Mouse (Mus musculus): ENCODE results near the gene Gm21830. TPM values are rescaled to one million over a fixed set of nuclear protein-coding genes. Genes with fewer than 3 reads are reported as not detected.

Gene Gm21830
- total and polyA plus RNA-seq, 3 experiments = not detected

DNA sequence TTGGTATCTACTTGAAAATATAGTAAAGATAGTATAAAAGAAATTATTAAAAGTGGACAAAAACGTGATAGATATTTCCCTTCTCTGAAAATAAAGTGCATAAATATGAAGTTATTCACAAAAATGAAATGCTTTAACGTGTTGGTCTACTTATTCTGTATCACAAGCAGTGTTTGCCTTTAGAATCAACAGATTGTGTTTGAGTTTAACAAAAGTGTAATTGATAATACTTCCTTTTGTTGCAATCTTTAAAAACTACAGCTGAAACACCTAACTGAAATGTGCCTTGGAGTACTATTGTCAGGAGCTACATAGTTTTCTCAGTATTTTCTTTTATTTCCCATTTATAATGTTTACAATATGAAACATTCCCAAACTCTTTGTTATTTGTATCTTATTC is 19.6 kb downstream of the Gm21830 start, which contains the start of gene Gm26727:
Gene Gm26727 (minus strand): TSS at position 101 of the 400 bp plus-strand sequence.
- no peaks in the 10 kb centered on the region for H3K4me1 ChIP-seq (ENCODE audit: control insufficient read depth in 1 of 2, insufficient read depth in 2 of 2, low read length in 2 of 2)
- H3K79me2 ChIP-seq (ENCODE audit: control insufficient read depth, insufficient read depth, low read length, poor library complexity) = no peaks in the 10 kb centered on the region
- H3K36me3 ChIP-seq (ENCODE audit: control insufficient read depth in 1 of 2, insufficient read depth in 2 of 2, low read length in 2 of 2) = no peaks in the 10 kb centered on the region
- H3K27ac ChIP-seq (ENCODE audit: control insufficient read depth, low read depth, low read length) = no peak within 1 kb of the TSS
- no peak for TF ChIP-seq MAZ (IDR thresholded peaks at IDR 0.05; ENCODE audit: low read depth, low read length)
- no peak for TF ChIP-seq MXI1 (IDR thresholded peaks at IDR 0.05; ENCODE audit: low read depth, low read length)
- no peak for TF ChIP-seq POLR2AphosphoS5 (IDR thresholded peaks at IDR 0.05; ENCODE audit: borderline replicate concordance, low read depth, low read length)
- TF ChIP-seq KAT2A (conservative IDR thresholded peaks at IDR 0.05; ENCODE audit: low read depth, low read length) = no peak
- no peak for TF ChIP-seq TBP (IDR thresholded peaks at IDR 0.05; ENCODE audit: low read depth, low read length)
- no peak for TF ChIP-seq ZMIZ1 (IDR thresholded peaks at IDR 0.05; ENCODE audit: low read depth, low read length)
- TF ChIP-seq USF1 (IDR thresholded peaks at IDR 0.05; ENCODE audit: low read depth, low read length) = no peak
- no peak for TF ChIP-seq HCFC1 (IDR thresholded peaks at IDR 0.05; ENCODE audit: low read depth, low read length)
- no peak for TF ChIP-seq CHD1 (IDR thresholded peaks at IDR 0.05; ENCODE audit: low read depth, low read length)
- no peak for TF ChIP-seq MAFK (IDR thresholded peaks at IDR 0.05; ENCODE audit: borderline replicate concordance, low read depth, low read length)
- no peak for TF ChIP-seq E2F4 (IDR thresholded peaks at IDR 0.05; ENCODE audit: borderline replicate concordance, low read depth, low read length)
- TF ChIP-seq RAD21 (IDR thresholded peaks at IDR 0.05; ENCODE audit: low read depth, low read length) = no peak
- no peak for DNase-seq (ENCODE audit: low read depth, low spot score)
- no peaks in the 10 kb centered on the region for H3K9me3 ChIP-seq (replicated peaks; ENCODE audit: insufficient read depth, low read length)
- H3K4me3 ChIP-seq (ENCODE audit: control insufficient read depth in 1 of 2, insufficient read depth in 1 of 2, low read depth in 2 of 2, low read length in 2 of 2) = no peak within 1 kb of the TSS
- H3K9ac ChIP-seq (ENCODE audit: control insufficient read depth, low read depth, low read length, poor library complexity, severe bottlenecking) = no peak within 1 kb of the TSS
- no peaks in the 10 kb centered on the region for H3K27me3 ChIP-seq (ENCODE audit: control insufficient read depth in 1 of 2, insufficient read depth in 2 of 2, low read length in 2 of 2)

GRCm38 (mm10) chr2:67438309-67438708 is 24.8 kb downstream of the Gm21830 start:
- H3K9me3 ChIP-seq (replicated peaks; ENCODE audit: insufficient read depth, low read length) = no peaks in the 10 kb centered on the region

More at GRCm38 (mm10) chr2:67438309-67438708, 24.8 kb downstream of the Gm21830 start:
- no peak for TF ChIP-seq CHD1 (IDR thresholded peaks at IDR 0.05; ENCODE audit: low read depth, low read length)
- TF ChIP-seq TBP (IDR thresholded peaks at IDR 0.05; ENCODE audit: low read depth, low read length) = no peak
- no peak for TF ChIP-seq MAX (IDR thresholded peaks at IDR 0.05; ENCODE audit: low read length)
- no peak for TF ChIP-seq CHD2 (IDR thresholded peaks at IDR 0.05; ENCODE audit: low read length)
- TF ChIP-seq JUND (IDR thresholded peaks at IDR 0.05; ENCODE audit: low read depth, low read length) = no peak
- TF ChIP-seq CTCF (IDR thresholded peaks at IDR 0.05 in 2 of 3, conservative IDR thresholded peaks at IDR 0.05 in 1 of 3; ENCODE audit: control insufficient read depth in 1 of 3, insufficient read depth in 1 of 3, low read depth in 2 of 3, low read length in 3 of 3, poor library complexity in 1 of 3, severe bottlenecking in 1 of 3) = no peak
- no peak for TF ChIP-seq UBTF (IDR thresholded peaks at IDR 0.05; ENCODE audit: borderline replicate concordance, insufficient read depth, low read depth, low read length)
- TF ChIP-seq GATA1 (IDR thresholded peaks at IDR 0.05; ENCODE audit: low read depth, low read length) = no peak
- TF ChIP-seq POLR2AphosphoS5 (IDR thresholded peaks at IDR 0.05; ENCODE audit: borderline replicate concordance, low read depth, low read length) = no peak
- no peak for TF ChIP-seq SMC3 (IDR thresholded peaks at IDR 0.05; ENCODE audit: low read depth, low read length)
- TF ChIP-seq POLR2AphosphoS2 (IDR thresholded peaks at IDR 0.05; ENCODE audit: low read length) = no peak
- no peak for TF ChIP-seq HCFC1 (IDR thresholded peaks at IDR 0.05; ENCODE audit: low read depth, low read length)
- TF ChIP-seq TAL1 (IDR thresholded peaks at IDR 0.05; ENCODE audit: low read length) = no peak
- no peak for DNase-seq (ENCODE audit: low read depth, low spot score)
- H3K36me3 ChIP-seq (ENCODE audit: control insufficient read depth in 1 of 2, insufficient read depth in 2 of 2, low read length in 2 of 2) = no peaks in the 10 kb centered on the region
- no peaks in the 10 kb centered on the region for H3K27me3 ChIP-seq (ENCODE audit: control insufficient read depth in 1 of 2, insufficient read depth in 2 of 2, low read length in 2 of 2)
- no peak overlapping the region for H3K9ac ChIP-seq (ENCODE audit: control insufficient read depth, low read depth, low read length, poor library complexity, severe bottlenecking)
- no peak overlapping the region for H3K27ac ChIP-seq (ENCODE audit: control insufficient read depth, low read depth, low read length)
- H3K4me1 ChIP-seq (ENCODE audit: control insufficient read depth in 1 of 2, insufficient read depth in 2 of 2, low read length in 2 of 2) = no peaks in the 10 kb centered on the region
- no peak overlapping the region for H3K4me3 ChIP-seq (ENCODE audit: control insufficient read depth in 1 of 2, insufficient read depth in 1 of 2, low read depth in 2 of 2, low read length in 2 of 2)
- H3K79me2 ChIP-seq (ENCODE audit: control insufficient read depth, insufficient read depth, low read length, poor library complexity) = no peaks in the 10 kb centered on the region
